ENCODE assay signal across 8 mouse cellular contexts in genomic region chr2:148875335-148875811, GRCm38 (mm10). TPM values are rescaled to one million over a fixed set of nuclear protein-coding genes. Genes with fewer than 3 reads are reported as not detected.
A peak's percentile ranks its signal among the peaks of the same experiment; 100 is the strongest.
DNase-seq lines count a peak whose midpoint lies in the region; ATAC-seq lines count a peak whose summit lies in the region.

Cst3 (minus strand) TSS chr2:148875692.

- H3K36me3 ChIP-seq in megakaryocyte, embryonic 14.5 days (replicated peaks; ENCODE audit: low read length), result peaks cover 34% of the 10 kb centered on the region

- H3K27me3 ChIP-seq in megakaryocyte, embryonic 14.5 days (replicated peaks), result no peaks in the 10 kb centered on the region

- peak; percentile 84 for ATAC-seq in common myeloid progenitor, adult 5-6 weeks (replicated peaks; ENCODE audit: low read depth, poor library complexity, severe bottlenecking)

- H3K9me3 ChIP-seq in megakaryocyte, embryonic 14.5 days, result no peaks in the 10 kb centered on the region

- H3K4me3 ChIP-seq in megakaryocyte, embryonic 14.5 days (replicated peaks), result peak within 1 kb of the TSS; percentile 100

- peak; percentile 80 for DNase-seq in WW6 (ENCODE audit: low read depth, low spot score)
- peak; percentile 95 for DNase-seq in gastrocnemius, adult 8-10 months (ENCODE audit: low spot score in 2 of 2)
- peak; percentile 46 for DNase-seq in hindlimb bud, embryonic 11.5 days (ENCODE audit: extremely low spot score, low read depth, low spot score)
- DNase-seq in left cerebral cortex, adult 8-10 months (ENCODE audit: low spot score in 2 of 2), result peak; percentile 75 to 90
- peak; percentile 95 to 96 for DNase-seq in right cerebral cortex, postnatal 10 days (ENCODE audit: low spot score in 2 of 2)
- peak; percentile 92 for DNase-seq in urinary bladder, postnatal 25 days (ENCODE audit: low spot score)

- H3K4me1 ChIP-seq in megakaryocyte, embryonic 14.5 days, result peaks cover 63% of the 10 kb centered on the region

RNA-seq across cellular contexts. Expression of gene Cst3, which starts in this region (rescaled TPM):
- total RNA-seq in common myeloid progenitor, adult 5-6 weeks (2017), result 267 and 297 TPM in 2 replicates
- total RNA-seq in gastrocnemius, adult 8-10 months (2022), result 100 to 1,000 TPM; 477 to 640 (median 523) TPM
- 1,000 to 10,000 TPM; 2,002 to 3,250 (median 2,603) TPM for total RNA-seq in left cerebral cortex, adult 8-10 months (2022)
- polyA plus RNA-seq in megakaryocyte, embryonic 14.5 days (2012; ENCODE audit: insufficient read depth, low replicate concordance), result 199 and 636 TPM in 2 replicates

Comparison
In these comparisons a context has a peak if more than half of its experiments do, and no peak if none do; other contexts are left out.
1. Peak in every context shown above with its lines: DNase-seq, ATAC-seq and H3K4me3 ChIP-seq.